Mouse (Mus musculus) forebrain, postnatal 0 days (tissue): ENCODE measurements around the gene Ncor1. TPM values are rescaled to one million over a fixed set of nuclear protein-coding genes. Genes with fewer than 3 reads are reported as not detected.

Experiments
- ATAC-seq: fragments of 200-750 bp; cut with Nextera tagmentation; 2 replicates; pipeline ENCODE4 v1.8.0; 2017; ENCODE audit warnings: mild to moderate bottlenecking, moderate library complexity
- DNase-seq: peaks from one replicate; pipeline ENCODE4 v3.0.0-alpha.2; 2015
- H3K27ac ChIP-seq: fragments of 300-500 bp; sonication (generic); 2 replicates; pipeline ENCODE4 v1.5.1; 2014; ENCODE audit warnings: low read depth, mild to moderate bottlenecking, antibody characterized with exemption, low read length, moderate library complexity, mixed read lengths
- H3K27me3 ChIP-seq: fragments of 300-500 bp; sonication (generic); 2 replicates; pipeline ENCODE4 v1.6.1; 2014; ENCODE audit warnings: mild to moderate bottlenecking, low read length, mixed read lengths; ENCODE audit not compliant: insufficient read depth
- H3K36me3 ChIP-seq: fragments of 300-500 bp; sonication (generic); 2 replicates; pipeline ENCODE4 v1.6.1; 2014; ENCODE audit warnings: mild to moderate bottlenecking, moderate library complexity; ENCODE audit not compliant: insufficient read depth
- H3K4me1 ChIP-seq: fragments of 300-500 bp; sonication (generic); 2 replicates; pipeline ENCODE4 v1.6.1; 2014; ENCODE audit warnings: antibody characterized with exemption; ENCODE audit not compliant: insufficient read depth
- H3K4me2 ChIP-seq: fragments of 300-500 bp; sonication (generic); 2 replicates; pipeline ENCODE4 v1.6.1; 2014; ENCODE audit warnings: low read depth, mild to moderate bottlenecking, moderate library complexity
- H3K4me3 ChIP-seq: fragments of 300-500 bp; sonication (generic); 2 replicates; pipeline ENCODE4 v1.5.1; 2014; ENCODE audit warnings: low read depth, low read length, mixed read lengths
- H3K9ac ChIP-seq: fragments of 300-500 bp; sonication (generic); 2 replicates; pipeline ENCODE4 v1.6.1; 2014; ENCODE audit warnings: mild to moderate bottlenecking
- H3K9me3 ChIP-seq: fragments of 300-500 bp; sonication (generic); 2 replicates; pipeline ENCODE4 v1.6.1; 2016; ENCODE audit warnings: low read length
- CTCF ChIP-seq: sonication (generic); IDR thresholded peaks from 2 replicates; pipeline ENCODE4 v1.5.1; 2016; ENCODE audit warnings: antibody characterized with exemption, control low read depth, low read depth
- WGBS: fragments of 180-500 bp; shearing (Covaris S2); extraction: QIAGEN DNeasy Blood & Tissue Kit; methylation state at CpG from one replicate; pipeline ENCODE4 v1.1.7; 2014; 5-methylcytosine and 5-hydroxymethylcytosine counted together
- polyA plus RNA-seq: library from polyadenylated mRNA; unstranded; fragments of >200 nt; fragmentation: Nextera tagmentation; extraction: Ambion mirVana; gene quantifications from 2 replicates; pipeline ENCODE4 v1.2.1, GENCODE M21; 2015
- total RNA-seq: library from RNA; depleted of rRNA; stranded (reverse); fragments of >200 nt; gene quantifications from 2 replicates; pipeline ENCODE4 v1.2.3, GENCODE M21; 2014; rRNA removed

The Ncor1 gene
- total and polyA plus RNA-seq, 2 experiments from 2014 or later, result 122 to 153 TPM

- H3K27me3 ChIP-seq, result no peaks in the 10 kb centered on the region
- no peaks in the 10 kb centered on the region for H3K36me3 ChIP-seq
- 79% methylated on average over 12 of the region's 12 CpGs for WGBS
- H3K27ac ChIP-seq, result no peak overlapping the region
- no peak for DNase-seq
- H3K9me3 ChIP-seq, result no peaks in the 10 kb centered on the region
- no peak overlapping the region for H3K4me2 ChIP-seq
- H3K9ac ChIP-seq, result no peak overlapping the region
- H3K4me3 ChIP-seq, result no peak overlapping the region
- TF ChIP-seq CTCF, result no peak
- no peak for ATAC-seq
- no peaks in the 10 kb centered on the region for H3K4me1 ChIP-seq
Observed at GRCm38 (mm10) chr11:62269097-62269496, 189.2 kb downstream of the Ncor1 start.

- no peak overlapping the region for H3K9ac ChIP-seq
- ATAC-seq, result no peak
Observed at GRCm38 (mm10) chr11:62268381-62268780, 190.0 kb downstream of the Ncor1 start.

GRCm38 (mm10) chr11:62266466-62267214, 191.7 kb downstream of the Ncor1 start:
- WGBS, result 48% methylated on average over 17 of the region's 17 CpGs
- DNase-seq, result peak; percentile 16
- no peak overlapping the region for H3K9ac ChIP-seq
- no peak overlapping the region for H3K4me3 ChIP-seq
- H3K4me2 ChIP-seq, result no peak overlapping the region
- H3K27me3 ChIP-seq, result no peaks in the 10 kb centered on the region
- no peak for TF ChIP-seq CTCF
- no peaks in the 10 kb centered on the region for H3K36me3 ChIP-seq
- H3K27ac ChIP-seq, result no peak overlapping the region
- no peaks in the 10 kb centered on the region for H3K4me1 ChIP-seq
- no peaks in the 10 kb centered on the region for H3K9me3 ChIP-seq
- peak; percentile 36; the same call in 1 of the 2 replicates for ATAC-seq

More at GRCm38 (mm10) chr11:62268381-62268780, 190.0 kb downstream of the Ncor1 start:
- Histone ChIP-seq H3K27ac (no peak overlapping the region), H3K9me3 (no peaks in the 10 kb centered on the region), H3K4me3 (no peak overlapping the region), H3K27me3 (no peaks in the 10 kb centered on the region), H3K4me2 (no peak overlapping the region), H3K4me1 (no peaks in the 10 kb centered on the region), H3K36me3 (no peaks in the 10 kb centered on the region)
- TF ChIP-seq CTCF, result no peak
- WGBS, result 81% methylated on average over 8 of the region's 8 CpGs
- no peak for DNase-seq

Other genes starting within 250 kb of the Ncor1 start
- 1.7 and 2.6 TPM in 2 replicates for gene Adora2b, start 209.6 kb downstream of the Ncor1 start, total RNA-seq
- gene Adora2b, start 209.6 kb downstream of the Ncor1 start, polyA plus RNA-seq, result 3.4 and 4.0 TPM in 2 replicates
- 7.3 and 19.6 TPM in 2 replicates for gene Zswim7, start 177.2 kb downstream of the Ncor1 start, total RNA-seq
- 19.6 and 23.6 TPM in 2 replicates for gene Zswim7, start 177.2 kb downstream of the Ncor1 start, polyA plus RNA-seq
- 52.1 and 64.8 TPM in 2 replicates for gene Ttc19, start 177.1 kb downstream of the Ncor1 start, total RNA-seq
- 24.1 and 34.4 TPM in 2 replicates for gene Ttc19, start 177.1 kb downstream of the Ncor1 start, polyA plus RNA-seq
- gene Pigl, start 81 bp downstream of the Ncor1 start, total RNA-seq, result 4.6 and 4.8 TPM in 2 replicates
- gene Pigl, start 81 bp downstream of the Ncor1 start, polyA plus RNA-seq, result 4.6 and 5.9 TPM in 2 replicates
- gene Cenpv, start 80.7 kb upstream of the Ncor1 start, total RNA-seq, result 79.0 and 112 TPM in 2 replicates
- gene Cenpv, start 80.7 kb upstream of the Ncor1 start, polyA plus RNA-seq, result 50.8 and 68.0 TPM in 2 replicates
- gene Ubb, start 92.6 kb upstream of the Ncor1 start, total RNA-seq, result 1,115 and 1,190 TPM in 2 replicates
- gene Ubb, start 92.6 kb upstream of the Ncor1 start, polyA plus RNA-seq, result 4,663 and 5,112 TPM in 2 replicates
- gene Trpv2, start 115.9 kb upstream of the Ncor1 start, total RNA-seq, result 38.1 and 46.6 TPM in 2 replicates
- 21.6 and 26.2 TPM in 2 replicates for gene Trpv2, start 115.9 kb upstream of the Ncor1 start, polyA plus RNA-seq
- 13.2 and 18.1 TPM in 2 replicates for gene Lrrc75a, start 190.0 kb upstream of the Ncor1 start, total RNA-seq
- 6.5 and 7.1 TPM in 2 replicates for gene Lrrc75a, start 190.0 kb upstream of the Ncor1 start, polyA plus RNA-seq
- 22.6 and 37.0 TPM in 2 replicates for gene Mmgt2, start 190.1 kb upstream of the Ncor1 start, total RNA-seq
- 22.4 and 23.3 TPM in 2 replicates for gene Mmgt2, start 190.1 kb upstream of the Ncor1 start, polyA plus RNA-seq